8 mouse cellular contexts compared by ENCODE assay signal in the genomic region with DNA sequence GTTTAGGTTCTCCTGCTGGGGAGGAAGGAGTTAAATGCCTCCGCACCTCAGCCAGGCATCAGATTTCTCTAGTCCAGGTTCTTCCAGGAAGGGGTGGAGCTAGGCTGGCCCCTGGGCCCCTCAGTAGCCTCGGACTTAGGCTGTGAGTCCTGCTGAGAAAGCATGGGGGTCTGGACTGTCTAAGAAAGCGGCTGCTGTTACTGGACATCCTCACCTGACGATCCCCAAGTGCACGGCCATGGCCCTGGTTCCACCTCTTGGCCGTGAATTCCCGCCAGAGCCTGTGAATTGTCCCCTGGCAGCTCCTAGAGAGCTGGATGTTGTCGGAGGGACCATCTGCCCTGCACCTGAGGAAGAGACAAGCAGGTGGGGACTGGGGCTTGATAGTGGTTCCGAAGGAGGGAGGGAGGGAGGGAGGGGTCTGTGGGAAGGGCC. TPM values are rescaled to one million over a fixed set of nuclear protein-coding genes. Genes with fewer than 3 reads are reported as not detected.
DNase-seq lines count a peak whose midpoint lies in the region; ATAC-seq and TF ChIP-seq lines count a peak whose summit lies in the region.

TSS of gene Syne4 (plus strand) at position 87 of the 435 bp plus-strand sequence.

- H3K9ac ChIP-seq in neural tube, embryonic 14.5 days (replicated peaks; ENCODE audit: low read depth, low read length): no peak within 1 kb of the TSS

- TF ChIP-seq CTCF in spleen, adult 2 months (IDR thresholded peaks at IDR 0.05; ENCODE audit: extremely low read depth, insufficient read depth, insufficient read length, insufficient replicate concordance): no peak
- TF ChIP-seq CTCF in layer of hippocampus, adult 2 months (conservative IDR thresholded peaks at IDR 0.05): no peak

- H3K4me3 ChIP-seq in spleen, adult 2 months (ENCODE audit: extremely low read depth, insufficient read depth, insufficient read length): no peak within 1 kb of the TSS
- no peak within 1 kb of the TSS for H3K4me3 ChIP-seq in neural tube, embryonic 14.5 days (ENCODE audit: low read depth, low read length)
- no peak within 1 kb of the TSS for H3K4me3 ChIP-seq in layer of hippocampus, adult 2 months

- 57% methylated on average over 9 of the region's 9 CpGs for WGBS in spleen, adult 2 months
- 3% methylated on average over 9 of the region's 9 CpGs for WGBS in neural tube, embryonic 14.5 days

- ATAC-seq in neural tube, embryonic 14.5 days (ENCODE audit: low read depth): no peak

- peaks cover 3% of the 10 kb centered on the region for H3K36me3 ChIP-seq in spleen, adult 2 months (ENCODE audit: control insufficient read depth, insufficient read depth, low read length)
- peaks cover 4% of the 10 kb centered on the region; the same call in 1 of the 2 replicates for H3K36me3 ChIP-seq in neural tube, embryonic 14.5 days (ENCODE audit: control insufficient read depth, insufficient read depth, low read length)

- no peak within 1 kb of the TSS for H3K27ac ChIP-seq in spleen, adult 2 months (ENCODE audit: insufficient read depth, low read length)
- H3K27ac ChIP-seq in neural tube, embryonic 14.5 days (ENCODE audit: low read depth, low read length): no peak within 1 kb of the TSS
- H3K27ac ChIP-seq in layer of hippocampus, adult 2 months: no peak within 1 kb of the TSS

- no peaks in the 10 kb centered on the region for H3K4me1 ChIP-seq in spleen, adult 2 months (ENCODE audit: control insufficient read depth, insufficient read depth, insufficient read length)
- peaks cover 4% of the 10 kb centered on the region; the same call in 1 of the 2 replicates for H3K4me1 ChIP-seq in neural tube, embryonic 14.5 days (ENCODE audit: control insufficient read depth, insufficient read depth, low read length)

- no peak for TF ChIP-seq POLR2A in spleen, adult 2 months (IDR thresholded peaks at IDR 0.05; ENCODE audit: low read depth, low read length)

- peak; percentile 71 for DNase-seq in cerebellum, adult 9-11 months
- no peak for DNase-seq in cerebellum, adult 8-10 months
- DNase-seq in spleen, adult 2 months (ENCODE audit: low read depth in 1 of 2, low spot score in 2 of 2): no peak
- no peak for DNase-seq in spleen, postnatal 4 days (ENCODE audit: low spot score in 2 of 2)
- peak; percentile 46 to 60 for DNase-seq in kidney, postnatal 36 days
- DNase-seq in right cerebral cortex, postnatal 4 days: no peak
- no peak for DNase-seq in layer of hippocampus, adult 2 months (ENCODE audit: low spot score in 2 of 2)

- H3K4me2 ChIP-seq in neural tube, embryonic 14.5 days (ENCODE audit: low read depth, low read length): no peak within 1 kb of the TSS

- H3K9me3 ChIP-seq in neural tube, embryonic 14.5 days (ENCODE audit: control insufficient read depth, low read length): no peaks in the 10 kb centered on the region

- no peaks in the 10 kb centered on the region for H3K27me3 ChIP-seq in spleen, adult 2 months (ENCODE audit: control insufficient read depth, insufficient read depth, low read length)
- H3K27me3 ChIP-seq in neural tube, embryonic 14.5 days (ENCODE audit: control insufficient read depth, insufficient read depth, low read length): no peaks in the 10 kb centered on the region

RNA-seq across cellular contexts. Expression of gene Syne4, which starts in this region (rescaled TPM):
- 14.7 and 21.1 TPM in 2 replicates for polyA plus RNA-seq in spleen, adult 2 months (2012; rRNA removed)
- polyA plus RNA-seq in neural tube, embryonic 14.5 days (2014; fragmentation: Nextera tagmentation; extraction: Ambion mirVana): 12.7 and 16.9 TPM in 2 replicates
- total RNA-seq in layer of hippocampus, adult 2 months (2021): 10 to 100 TPM in 1 of 2 experiments, 1 to 10 TPM in 1; 9.4 to 14.2 TPM

Comparison
In these comparisons a context has a peak if more than half of its experiments do, and no peak if none do; other contexts are left out.
1. DNase-seq: peak in cerebellum, adult 9-11 months (single experiment) and kidney, postnatal 36 days (2 of 2); none in cerebellum, adult 8-10 months (single experiment), spleen, adult 2 months (0 of 2), spleen, postnatal 4 days (0 of 2), right cerebral cortex, postnatal 4 days (single experiment) and layer of hippocampus, adult 2 months (0 of 2).